Mouse (Mus musculus) T-cell, adult 2 months (primary cell): ENCODE results near the gene Pdpk1.
A peak's percentile ranks its signal among the peaks of the same experiment; 100 is the strongest.
"Not testable (repeated sequence)": the region's sequence is repeated elsewhere in the genome, so short reads cannot be mapped to it uniquely, and the experiment has no call there.

Experiments used
- DNase-seq: peaks from one replicate; pipeline ENCODE4 v3.0.0; 2022; ENCODE audit warnings: low spot score

Pdpk1 gene

DNA sequence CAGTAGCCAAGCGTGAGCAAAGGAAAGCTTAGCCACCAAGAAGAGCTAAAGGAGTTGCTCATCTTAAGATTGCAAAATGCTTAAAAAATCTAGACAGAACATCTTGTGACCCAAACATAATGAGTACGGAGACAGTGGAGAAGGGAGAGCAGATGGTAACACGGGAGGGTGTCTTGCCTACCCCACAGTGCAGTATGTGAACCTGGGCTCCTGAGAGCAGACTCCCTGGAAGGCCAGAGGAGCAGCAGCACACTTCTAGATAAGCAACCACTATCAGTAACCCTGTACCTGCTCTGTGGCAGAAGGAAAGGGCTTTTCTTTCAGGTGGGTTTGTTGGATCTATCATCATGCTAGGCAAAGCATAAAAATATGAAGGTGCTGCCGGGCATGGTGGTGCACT, 37.7 kb downstream of the Pdpk1 start:
- DNase-seq, result no peak

DNA sequence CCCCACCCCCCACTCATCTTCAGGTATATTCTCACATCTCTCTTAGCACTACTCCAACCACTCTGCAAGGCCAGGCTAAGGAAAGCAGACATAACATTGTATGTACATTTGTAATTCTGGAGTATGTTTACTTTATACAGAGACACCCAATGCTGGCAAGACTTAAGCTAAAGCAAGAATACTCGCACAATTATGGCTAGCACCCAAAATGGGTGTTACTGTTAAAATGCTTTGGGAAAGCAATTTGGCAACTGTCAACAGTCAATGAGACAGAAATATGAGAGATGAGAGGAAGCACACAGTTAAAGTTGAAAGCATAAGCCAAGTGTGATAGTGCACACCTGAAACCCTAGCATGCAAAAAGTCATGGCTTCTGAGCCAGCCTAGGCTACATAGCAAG, 39.5 kb downstream of the Pdpk1 start:
- DNase-seq, result no peak

DNA sequence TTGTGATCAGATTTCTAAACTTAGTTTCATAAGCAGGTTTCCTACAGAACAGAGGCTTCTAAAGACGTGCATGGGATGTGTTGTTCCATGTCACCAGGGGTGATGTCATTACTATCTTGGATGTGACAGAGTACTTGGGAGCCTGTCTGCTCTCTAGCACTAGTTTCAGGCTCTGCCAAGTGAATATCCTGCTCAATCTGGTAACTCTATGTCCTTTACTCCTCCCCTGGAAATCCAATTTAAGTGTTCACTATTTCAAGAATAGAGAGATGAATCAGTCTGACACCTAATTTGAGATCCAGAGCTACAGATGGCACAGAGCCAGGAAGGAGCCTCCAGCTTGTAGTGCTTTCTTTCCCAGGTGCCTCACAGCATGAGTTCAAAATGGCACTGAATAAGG, 41.8 kb downstream of the Pdpk1 start:
- no peak for DNase-seq

DNA sequence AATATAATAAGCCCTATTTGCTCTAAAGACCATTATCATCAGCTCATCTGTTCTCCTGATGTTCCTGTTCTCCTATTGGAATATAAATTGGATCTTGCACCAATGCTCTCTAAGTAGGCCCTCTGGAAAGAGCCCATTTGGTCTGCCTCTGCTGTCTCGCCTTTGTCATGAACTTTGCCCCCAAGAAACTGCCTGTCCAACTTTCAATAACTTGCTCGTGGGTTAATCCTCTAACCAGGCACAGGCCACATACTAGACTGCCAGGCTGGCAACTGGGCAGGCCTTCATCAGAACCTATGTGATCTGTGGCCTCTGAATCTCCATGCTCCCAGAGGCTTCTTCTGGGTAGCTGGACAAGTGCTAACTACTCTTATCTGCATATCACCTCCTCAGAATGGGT, 45.6 kb downstream of the Pdpk1 start:
- DNase-seq, result no peak

DNA sequence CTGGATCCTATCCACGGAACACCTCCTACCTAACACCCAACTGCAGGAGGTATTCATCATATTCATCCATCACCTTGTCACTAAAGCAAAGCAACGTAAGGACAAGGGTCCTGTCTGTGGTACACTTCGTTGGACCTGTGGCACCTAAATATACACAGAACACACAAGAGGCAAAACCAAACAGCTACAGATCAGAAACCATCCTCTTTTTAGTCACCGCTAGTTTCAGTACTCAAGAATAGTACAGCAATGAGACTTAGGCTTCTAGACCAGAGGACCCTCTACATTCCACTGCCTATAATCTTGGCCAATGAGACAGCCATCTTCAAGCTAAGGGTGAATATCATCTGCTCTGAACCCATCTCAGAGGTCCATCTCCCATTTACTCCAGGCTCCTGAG, 52.4 kb downstream of the Pdpk1 start:
- no peak for DNase-seq

DNA sequence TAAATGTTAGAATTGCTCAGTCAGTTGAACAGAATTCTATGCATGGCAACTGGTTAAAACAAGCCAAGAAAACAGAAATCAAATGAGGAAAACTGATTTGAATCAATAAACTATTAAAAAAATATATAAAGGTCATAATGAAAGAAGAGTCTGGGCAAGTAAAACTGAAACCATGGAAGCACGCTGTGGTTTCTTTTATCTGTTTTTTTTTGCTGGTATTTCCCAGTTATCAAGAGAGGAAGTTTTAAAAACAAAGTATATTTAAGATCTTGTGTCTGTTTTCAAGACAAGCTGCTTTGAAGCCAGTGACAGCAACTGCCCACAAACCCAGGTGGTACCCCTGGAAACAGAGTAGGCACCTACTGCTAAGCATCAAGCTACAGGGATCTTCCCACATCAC, 60.1 kb downstream of the Pdpk1 start:
- DNase-seq, result no peak

DNA sequence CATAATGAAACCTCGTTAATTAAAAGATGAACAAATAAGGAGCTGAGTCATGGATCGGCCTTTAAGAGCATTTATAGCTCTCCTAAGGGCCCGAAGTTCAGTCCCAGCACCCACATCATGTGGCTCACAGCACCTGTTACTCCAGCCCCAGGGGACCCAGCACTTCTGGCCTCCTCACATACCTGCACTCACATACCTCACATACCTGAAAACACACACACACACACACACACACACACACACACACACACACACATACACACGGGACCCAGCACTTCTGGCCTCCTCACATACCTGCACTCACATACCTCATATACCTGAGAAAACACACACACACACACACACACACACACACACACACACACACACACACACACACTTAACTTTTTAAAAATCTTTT, 64.3 kb downstream of the Pdpk1 start:
- DNase-seq, result not testable (repeated sequence)

DNA sequence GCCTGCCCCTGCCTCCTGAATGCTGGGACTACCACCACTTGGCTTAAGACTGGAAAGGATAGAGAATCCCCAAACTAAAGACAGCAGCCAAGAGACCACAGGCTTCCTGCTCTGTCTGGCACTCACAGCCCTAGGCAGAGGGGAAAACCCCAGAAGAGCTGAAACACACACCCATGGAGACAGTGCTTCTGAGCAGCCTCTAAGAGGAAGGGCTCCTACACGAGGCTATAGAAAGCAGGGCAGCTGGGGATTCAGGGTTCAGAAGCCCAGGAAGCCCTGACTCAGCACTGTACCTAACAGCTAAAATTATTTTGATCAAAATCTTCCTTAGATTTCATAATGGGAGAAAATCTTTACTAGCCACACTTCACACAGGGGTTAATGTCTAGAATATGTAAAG, 66.1 kb downstream of the Pdpk1 start:
- no peak for DNase-seq

DNA sequence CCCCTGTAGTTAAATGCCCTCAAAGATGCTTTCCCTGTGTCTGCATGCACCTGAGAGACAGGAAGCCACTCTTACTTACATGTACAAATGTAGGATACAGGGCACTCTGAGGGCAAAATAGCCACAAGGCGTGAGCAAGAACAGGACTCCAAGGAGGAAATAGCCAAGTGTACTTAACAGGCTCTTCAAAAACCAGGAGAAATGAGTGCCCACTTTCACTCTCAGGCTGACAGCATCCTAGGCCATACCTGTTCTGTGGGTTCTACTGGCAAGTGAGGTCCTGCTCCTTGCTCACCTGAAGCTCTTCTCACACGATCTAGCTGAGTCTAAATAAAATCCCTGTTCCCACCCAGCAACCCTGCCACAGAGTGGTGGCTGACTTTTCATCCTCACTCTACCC, 73.6 kb downstream of the Pdpk1 start:
- DNase-seq, result no peak

DNA sequence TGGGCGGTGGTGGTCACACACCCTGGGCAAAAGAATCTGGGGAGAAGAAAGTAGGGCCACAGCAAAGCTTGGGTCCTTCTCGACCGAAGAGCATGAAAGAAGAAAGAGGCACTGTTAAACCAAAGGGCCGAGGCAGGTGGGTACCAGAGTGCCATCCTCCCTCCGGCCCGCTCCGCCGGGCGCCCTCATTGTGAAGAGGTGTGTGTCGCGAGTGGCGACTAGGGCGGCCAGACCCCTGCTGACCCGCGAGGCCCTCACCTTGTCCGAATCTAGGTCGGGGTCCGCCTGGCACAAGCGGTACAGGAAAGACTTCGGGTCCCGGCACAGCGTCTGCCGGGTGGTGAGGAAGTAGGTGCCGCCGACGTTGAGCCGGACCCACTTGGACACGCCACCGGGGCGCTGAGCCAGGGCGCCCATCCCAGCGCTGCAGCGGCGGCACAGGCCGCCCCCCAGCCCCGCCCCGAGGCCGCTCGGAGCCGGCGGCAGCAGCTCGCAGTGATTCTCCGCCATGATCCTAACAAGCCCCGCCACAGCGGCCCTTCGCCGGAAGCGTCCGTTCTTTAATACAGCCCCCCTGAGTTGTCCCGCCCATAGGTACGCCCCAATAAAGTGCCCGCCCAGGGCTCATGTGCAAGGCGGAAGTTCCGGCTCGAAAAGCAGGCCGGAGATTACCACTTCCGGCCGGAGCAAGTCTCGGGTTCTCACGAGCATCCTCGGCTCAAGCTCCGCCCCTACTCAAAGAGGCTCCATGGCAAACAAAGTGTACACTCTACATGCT, 77.6 kb downstream of the Pdpk1 start, which contains the start of gene Kctd5:
TSS of gene Kctd5 (minus strand) at position 567 of the 778 bp plus-strand sequence.
- DNase-seq, result peak; percentile 93

DNA sequence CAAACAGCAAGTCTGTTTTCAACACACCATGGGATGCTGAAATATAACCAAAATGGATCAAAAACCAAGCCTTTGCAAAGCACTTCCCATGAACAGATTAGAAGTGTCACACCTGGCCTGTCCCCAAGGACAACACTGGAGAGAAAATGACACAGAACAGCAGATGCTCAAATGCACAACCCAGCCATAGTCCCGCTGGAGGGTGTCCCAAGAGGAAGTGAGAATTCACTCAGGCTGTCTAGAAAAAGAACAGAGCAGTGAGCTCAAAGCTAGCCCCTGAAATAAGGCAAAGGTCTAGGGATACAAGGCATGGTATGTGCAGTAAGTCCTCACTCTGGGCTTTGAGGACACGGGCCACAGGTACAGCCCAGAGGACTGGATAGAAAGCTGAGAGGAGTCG, 81.2 kb downstream of the Pdpk1 start:
- DNase-seq, result no peak

DNA sequence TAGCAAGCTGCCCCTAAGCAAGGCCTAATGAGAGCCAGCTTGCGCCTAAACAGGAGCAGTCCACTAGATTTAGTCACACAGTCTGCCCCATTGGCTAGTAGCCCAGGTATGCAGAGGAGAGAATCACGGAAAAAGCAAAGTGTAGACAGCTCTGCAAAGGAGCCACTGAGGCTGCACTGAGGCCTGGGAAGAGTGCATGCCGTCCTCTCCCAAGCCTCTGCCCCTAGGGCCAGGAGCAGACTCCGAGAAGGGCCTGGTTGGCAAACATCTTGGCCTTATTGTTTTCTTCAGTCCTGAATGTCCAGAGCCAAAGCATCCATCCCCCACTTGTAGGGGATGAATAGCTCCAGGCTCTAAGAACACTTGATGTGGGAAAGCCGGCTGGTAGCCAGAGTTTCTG, 82.5 kb downstream of the Pdpk1 start:
- DNase-seq, result no peak

DNA sequence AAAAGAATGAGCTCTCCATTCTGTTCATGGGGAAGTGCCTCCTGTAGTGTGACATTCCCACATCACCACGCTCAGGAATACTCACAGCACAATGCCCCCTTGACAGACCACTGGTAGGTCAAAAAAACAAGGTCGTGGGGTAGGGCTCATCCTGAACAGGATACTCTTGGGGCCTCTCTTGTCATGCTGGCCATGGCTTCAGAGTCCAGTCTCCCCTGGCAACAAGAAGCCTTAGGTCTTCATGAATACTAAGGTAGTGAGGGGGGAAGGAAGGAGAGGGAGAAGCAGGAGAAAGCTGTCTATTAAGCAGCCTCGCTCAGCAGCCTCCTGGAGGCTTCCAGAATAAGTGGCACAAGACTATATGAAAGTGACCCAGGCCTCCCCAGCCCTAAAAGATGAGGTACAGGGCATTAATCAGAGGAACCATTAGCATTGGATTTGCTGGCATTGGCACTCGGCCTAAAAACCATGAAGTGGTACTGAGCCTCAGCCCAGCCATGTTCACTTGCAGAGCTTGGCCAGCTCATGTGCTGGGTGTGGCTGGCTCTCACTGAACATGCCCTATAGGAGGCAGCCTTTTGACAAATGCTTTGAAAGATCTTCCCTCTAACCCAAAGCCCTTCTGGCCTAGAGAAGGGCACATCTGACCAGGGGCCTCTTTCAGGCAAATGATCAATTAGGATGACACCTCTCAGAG, 88.1 kb downstream of the Pdpk1 start:
- no peak for DNase-seq

DNA sequence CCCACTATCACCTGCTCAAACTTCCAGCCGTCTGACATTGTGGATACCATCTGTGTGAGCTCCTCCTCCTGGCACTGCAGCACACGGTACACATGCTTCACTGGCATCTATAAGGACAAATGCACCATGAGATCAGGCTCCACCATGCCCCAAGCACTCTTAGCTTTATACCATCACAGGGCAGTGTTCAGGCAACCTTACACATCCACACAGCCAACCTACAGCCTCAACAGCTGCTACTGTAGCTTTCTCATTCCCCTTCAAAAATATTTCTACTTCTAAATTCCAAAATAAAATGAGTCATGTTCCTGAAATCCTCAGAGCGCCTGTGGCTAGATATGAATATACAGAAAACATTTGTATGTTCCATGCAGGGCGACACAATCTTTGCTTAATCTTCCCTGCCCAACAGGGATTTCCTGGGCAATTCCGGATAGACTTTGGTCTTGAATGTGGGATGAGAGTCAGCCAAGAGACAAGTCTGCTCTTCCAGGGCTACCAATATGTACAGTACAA, 92.9 kb downstream of the Pdpk1 start:
- DNase-seq, result no peak

DNA sequence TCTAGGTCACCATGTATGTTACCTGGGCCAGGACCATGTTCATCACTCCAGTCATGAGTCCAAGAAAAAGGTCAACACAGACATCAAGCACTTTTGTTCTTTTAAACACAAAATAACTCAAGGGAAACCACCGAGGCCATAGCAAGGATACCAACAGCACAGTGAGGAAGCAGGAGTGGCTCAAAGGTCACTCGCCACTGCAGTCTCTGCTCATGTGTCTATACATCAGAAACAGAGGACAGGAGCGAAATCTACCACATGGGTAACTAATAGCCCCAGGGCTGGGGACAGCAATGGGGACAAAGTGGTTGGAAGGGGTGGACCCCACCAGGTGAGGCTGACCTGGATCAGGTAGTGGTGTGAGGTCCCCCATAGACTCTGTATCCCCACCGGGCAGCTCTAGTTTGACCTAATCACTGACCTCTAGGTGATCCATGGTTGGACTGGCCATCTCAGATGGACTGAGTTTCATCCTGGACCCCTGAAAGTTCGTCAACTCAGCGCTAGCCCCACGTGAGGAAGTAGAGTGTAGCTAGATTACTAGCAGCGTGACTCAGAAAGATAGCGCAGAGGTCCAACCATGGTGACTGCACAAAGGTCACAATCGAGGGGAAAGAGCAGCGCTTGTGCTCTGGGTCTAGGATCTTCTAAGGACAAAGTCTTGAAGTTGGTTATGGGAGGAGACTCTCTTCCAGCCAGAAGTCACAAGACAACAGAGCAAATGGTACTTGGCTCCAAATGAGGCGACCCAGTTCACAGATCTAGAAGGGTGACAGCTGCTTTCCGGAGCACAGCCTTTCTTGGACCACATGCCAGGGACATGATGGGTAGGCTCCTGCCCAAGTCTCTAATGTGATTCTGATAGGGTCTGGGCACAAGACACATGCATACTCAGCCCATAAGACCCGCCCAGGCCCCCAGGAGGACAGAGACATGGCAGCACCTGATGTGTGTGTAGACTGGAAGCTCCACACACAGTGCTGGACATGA, 93.8 kb downstream of the Pdpk1 start:
- DNase-seq, result no peak

DNA sequence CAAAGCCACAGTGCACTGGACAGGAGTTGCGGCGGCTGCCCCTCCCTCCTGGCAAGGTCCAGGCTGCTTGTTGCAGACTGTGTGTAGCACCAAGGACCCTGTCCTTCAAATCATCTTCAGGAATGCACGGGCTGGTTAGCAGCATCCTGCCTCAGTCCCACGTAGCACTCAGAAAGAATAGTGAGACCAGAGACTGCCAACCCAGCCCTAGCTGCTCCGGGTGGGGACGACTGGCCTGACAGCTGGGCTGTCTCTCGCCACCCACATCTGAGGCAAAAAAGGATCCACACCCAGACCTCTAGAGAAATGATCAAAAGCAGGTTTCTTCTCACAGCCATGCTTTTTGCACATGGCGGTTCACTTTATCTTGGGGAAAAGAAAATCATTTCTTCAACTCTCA, 101.7 kb downstream of the Pdpk1 start:
- DNase-seq, result no peak

DNA sequence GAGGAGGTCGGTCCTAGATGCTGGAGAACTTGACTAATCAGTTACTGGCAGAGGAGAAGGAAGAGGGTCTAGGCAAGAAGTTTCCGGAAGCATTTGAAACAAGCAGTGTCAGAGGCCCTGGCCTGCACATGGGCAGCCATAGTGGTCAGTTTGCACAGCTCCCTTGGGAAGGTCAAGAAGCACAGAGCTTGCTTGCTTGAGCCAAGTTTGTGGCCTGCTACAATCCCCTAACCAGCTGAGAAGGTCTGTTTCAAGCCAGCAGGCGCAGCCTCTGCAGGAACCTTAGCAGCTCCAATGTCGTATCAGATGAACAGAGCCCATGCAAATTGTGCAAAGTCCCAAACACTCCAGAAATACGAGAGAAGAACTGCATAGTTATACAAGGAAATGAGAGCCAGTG, 102.7 kb downstream of the Pdpk1 start:
- DNase-seq, result no peak

DNA sequence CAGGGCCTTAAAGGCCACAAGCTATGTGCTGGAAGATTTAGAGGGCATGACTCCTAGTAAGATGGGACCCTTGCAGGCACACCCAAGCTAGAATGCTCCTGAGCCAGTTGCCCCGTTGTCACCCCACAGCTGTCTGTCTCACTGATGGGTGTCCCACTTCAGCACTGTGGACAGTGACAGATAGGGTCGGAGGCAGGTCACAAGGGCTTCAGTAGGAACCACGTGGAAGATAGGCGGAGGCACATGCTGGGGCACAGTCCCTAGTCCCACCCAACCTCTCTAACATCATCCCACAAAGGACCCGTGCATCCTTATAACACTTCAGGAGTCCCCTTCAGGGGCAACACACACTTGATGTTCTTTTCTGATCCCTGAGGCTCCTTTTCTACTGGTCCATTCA, 104.7 kb downstream of the Pdpk1 start:
- DNase-seq, result no peak

DNA sequence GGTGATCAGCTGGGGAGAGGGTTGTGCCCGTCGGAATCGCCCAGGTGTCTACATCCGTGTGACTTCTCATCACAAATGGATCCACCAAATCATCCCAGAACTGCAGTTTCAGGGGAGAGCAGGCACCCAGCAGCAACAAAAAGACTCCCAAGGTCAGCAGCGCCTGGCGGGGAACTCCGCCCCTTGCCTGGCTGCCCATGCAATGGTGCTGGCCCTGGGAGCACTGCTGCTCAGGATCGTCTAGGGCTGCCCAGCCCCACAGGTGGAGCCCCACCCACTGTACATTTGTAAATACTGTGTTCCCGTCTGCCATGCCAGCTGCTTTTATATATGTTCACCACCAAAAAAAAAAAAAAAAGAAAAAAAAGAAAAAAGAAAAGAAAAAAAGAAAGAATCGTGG, 105.1 kb downstream of the Pdpk1 start:
- no peak for DNase-seq

DNA sequence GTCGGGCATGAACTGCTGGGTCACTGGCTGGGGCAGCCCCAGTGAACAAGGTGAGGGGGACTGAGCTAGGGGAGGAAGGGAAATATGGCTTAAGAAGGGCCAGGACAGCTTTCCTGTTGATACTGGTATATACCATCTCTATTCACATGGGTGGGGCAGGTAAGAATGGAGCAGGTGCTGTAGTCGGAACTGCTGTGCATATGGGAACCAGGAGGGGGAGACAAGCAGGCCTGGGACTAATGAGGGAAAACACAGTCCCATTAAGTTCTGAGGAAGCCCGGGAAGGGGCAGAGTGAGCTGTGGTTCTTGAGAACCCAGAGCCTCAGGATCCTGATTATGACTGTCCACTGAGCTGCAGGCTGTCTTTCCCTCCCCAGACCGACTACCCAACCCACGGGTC, 106.2 kb downstream of the Pdpk1 start:
- no peak for DNase-seq

DNA sequence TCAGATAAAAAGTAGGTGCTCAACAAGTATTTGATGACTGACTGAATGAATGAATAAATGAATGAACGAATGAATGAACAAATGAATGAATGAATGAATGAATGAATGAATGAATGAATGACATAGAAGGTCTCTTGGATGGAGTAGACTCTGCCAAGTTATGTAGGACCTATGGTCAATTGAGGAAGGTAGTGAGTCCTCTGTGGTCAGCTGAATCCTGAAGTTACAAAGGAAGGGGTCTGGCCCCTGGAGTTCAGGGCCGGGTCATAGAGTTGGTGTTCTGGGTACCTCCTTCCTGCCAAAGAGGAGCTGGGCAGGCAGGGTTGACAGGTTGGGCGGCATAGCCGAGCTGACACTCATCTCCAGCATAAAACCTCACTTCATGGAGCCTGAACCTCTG, 112.9 kb downstream of the Pdpk1 start, which contains the start of gene Prss27:
TSS of gene Prss27 (plus strand) at position 301 of the 400 bp plus-strand sequence.
- no peak for DNase-seq

DNA sequence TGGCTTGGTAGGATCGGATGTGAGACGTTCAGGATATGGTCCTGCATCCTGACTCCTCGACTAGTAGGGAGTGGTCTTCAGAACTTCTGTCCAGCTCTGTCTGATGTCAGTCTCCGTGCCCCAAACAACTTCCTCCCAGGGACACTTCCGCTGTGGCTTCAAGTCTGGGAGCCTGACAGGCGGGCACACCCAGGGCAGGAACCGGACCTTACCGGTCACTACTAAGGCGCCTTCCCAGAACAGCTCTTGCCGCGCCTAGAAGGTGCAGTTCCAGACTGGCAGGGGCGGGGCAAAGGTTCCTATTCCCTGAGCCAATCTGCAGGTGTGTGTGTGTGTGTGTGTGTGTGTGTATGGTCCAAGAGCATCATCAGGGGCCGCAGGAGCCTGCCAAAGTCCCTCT, 113.4 kb downstream of the Pdpk1 start:
- DNase-seq, result no peak
